Mouse (Mus musculus) retina, adult 2 months (tissue): ENCODE results near the gene Gfpt1.
"Not testable (repeated sequence)": the region's sequence is repeated elsewhere in the genome, so short reads cannot be mapped to it uniquely, and the experiment has no call there.

Experiments used
- DNase-seq: peaks from one replicate; pipeline ENCODE4 v3.0.0-alpha.2; 2012; ENCODE audit warnings: low read depth, low spot score

Gene Gfpt1

DNA sequence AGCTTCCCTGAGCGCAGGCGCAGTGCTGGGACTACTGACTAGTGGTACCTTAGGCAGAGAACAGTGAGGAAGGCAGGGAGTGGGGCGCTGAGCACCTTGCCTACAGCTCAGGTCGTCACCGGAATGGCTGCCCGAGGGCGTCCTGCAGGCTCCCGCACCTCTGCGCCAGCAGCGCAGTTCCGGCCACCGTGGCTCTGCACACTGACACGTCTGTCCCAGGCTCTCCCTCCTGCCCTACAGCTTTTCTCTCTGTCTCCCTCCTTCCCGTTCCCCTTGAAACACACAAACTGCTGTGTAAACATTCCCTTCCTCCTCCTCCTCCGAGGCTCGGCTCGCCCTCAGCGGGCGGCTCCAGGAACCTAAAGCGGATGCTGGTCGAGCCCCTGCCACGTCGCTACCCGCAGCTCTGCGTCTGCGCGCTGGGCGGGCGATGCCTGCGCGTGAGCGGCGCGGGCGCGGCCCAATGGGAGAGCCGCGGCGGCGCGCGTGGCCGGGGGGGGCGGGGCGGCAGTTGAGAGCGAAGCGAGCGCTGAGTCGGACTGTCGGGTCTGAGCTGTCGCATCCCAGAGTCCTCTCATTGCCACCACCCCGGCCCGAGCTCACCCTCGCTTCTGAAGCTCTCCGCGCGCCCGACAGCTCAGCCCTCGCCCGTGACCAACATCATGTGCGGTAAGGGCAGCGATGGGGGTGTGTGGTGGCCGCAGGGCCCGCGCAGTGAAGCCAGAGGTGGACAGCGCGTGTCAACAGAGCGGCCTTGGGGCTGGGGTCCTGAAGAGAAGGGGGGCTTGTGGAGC, at the start of gene Gfpt1:
TSS of gene Gfpt1 (plus strand) at position 510 of the 794 bp plus-strand sequence.
- DNase-seq = peak; percentile 83

DNA sequence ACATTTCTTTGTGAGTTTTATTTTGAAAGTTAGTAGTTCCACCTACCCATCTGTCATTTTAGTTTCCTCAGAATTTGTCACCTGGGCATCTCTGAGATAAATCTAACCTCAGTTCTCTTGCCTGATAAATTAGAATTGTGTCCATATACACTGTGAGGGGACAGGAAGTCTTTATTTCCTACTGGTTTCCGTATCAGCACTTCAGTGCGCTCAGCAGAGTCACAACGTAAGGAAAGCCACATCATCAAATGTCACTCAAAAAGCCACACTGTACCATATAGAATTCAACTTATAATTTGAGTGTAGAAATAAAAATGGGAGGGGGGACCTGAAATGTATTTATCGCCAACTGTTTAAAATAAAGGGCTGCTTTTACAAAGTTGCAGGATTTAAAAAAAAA, 48.4 kb upstream of the Gfpt1 start:
- DNase-seq = no peak

DNA sequence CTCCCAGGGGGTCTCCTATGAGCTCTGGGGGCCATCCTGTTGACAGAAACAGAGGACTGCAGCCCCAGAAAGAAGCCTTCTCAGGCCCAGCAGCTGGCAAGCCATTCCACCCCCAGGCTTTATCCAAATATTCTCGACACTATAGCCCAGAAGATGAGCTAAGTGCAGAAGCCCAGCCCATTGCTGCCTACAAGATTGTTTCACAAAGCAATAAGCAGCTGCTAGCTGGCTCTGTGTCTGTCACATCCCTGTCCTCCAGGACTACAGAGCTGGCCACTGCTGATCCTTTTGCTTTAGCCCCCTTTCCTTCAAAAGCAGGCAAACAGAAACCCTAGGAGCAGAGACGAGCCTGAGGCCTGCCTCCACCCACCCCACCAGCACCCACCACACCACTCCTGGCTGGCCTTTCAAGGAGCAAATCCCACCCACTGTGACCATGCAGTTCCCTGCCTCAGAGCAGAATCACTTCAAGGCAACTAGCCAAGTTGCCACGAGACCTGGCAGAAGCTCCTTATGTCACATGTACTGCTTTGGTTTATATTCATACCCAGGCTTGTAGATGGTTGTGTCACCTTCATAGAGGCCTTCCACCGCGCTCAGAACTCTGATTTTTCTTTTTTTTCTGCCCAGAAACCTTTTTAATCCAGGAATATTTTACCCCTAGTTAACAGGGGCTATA, 45.9 kb upstream of the Gfpt1 start:
- DNase-seq = no peak

DNA sequence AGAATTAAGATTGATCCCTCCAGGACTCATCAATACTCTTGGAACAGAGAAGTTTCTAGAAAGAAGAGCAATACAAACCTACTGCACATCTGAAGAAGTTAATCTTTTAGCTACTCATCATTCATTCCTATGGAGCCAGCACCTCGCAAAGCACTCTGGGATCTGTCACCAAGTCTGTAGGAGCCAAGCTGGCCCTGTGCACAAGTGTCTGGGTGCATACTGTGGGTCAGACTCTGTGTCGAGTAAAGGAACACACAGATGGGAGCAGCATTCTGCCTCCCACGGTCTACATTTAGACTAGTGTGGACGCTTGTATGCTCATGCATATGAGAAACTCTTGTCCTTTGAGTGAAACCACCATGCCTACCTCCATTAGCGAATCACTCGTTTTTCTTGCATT, 45.3 kb upstream of the Gfpt1 start:
- DNase-seq = no peak

DNA sequence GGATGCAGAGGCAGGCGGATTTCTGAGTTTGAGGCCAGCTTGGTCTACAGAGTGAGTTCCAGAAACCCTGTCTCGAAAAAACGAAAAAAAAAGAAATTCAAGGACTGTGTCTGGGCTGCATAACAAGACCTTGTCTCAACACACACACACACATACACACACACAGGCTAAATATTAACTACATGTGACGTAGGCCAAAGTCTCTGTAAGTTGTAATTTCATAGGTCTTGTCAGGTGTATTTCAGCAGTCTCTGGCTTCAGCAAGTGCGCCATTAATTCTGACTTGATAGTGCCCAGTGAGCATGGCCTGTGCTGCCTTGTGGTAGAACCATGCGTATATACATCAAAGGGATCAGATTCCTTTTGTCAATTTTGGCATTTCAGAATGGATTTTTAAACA, 40.7 kb upstream of the Gfpt1 start:
- no peak for DNase-seq

DNA sequence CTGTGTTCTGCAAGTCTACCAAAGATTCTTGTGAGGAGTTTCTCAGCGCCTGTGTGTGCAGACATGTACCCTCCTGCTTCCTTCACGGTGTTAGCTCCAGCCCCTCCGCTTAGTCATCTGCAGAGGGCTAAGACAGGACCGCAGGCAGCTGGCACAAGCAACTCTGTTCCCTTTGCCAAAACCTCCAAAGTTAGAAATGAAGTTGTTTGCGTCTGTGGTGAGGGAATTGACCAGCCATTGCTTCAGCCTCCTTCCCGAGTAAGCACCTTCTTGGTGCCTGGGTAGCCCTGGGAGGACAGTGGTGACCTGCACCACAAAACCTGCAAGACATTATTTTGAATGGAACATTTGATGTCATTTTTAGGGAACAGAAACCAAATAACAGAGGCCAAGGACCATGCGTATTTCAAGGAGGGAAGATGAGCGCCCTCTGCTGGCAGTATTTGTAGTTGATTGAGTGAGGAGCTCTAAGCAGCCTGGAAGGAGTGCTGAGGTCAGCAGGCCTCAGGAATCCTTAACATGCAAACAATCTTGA, 40.1 kb upstream of the Gfpt1 start:
- DNase-seq = peak; percentile 44

DNA sequence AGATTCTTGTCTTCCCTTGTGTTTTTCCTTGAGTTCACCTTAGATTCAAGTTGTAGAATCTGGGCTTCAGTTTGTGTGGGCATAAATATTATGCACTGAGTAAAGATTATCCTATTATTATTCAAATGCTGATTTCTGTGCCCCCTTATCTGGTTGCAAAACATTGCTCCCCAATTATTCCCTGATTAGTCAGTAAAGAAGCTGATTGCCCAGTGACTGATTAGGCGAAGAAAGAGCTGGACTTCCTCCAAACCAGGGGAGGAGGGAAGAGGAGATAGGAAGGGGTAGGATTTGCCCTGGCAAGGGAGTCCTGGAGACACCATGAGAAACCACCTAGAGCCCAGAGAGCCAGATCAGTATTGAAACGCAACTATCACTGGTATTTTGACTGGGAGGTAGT, 38.5 kb upstream of the Gfpt1 start:
- DNase-seq = no peak

DNA sequence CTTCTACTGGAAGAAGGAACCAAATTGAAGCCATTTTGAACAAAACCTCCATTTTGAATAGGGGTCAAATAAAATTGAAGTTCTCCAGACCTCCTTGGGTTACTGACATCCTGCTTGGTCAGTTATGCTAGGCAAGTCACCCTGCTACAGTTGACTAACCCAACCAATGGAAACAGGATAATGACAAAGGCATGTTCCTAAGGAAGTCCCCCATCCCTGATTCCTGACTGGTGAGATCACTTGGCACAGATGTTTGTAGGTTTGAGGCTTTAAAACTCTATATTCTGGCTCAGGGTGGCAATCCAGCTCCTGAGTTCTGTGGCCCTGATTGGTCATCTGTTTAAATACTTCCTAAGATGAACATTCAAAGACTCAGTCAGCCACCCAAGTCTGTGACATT, 37.1 kb upstream of the Gfpt1 start:
- DNase-seq = no peak

DNA sequence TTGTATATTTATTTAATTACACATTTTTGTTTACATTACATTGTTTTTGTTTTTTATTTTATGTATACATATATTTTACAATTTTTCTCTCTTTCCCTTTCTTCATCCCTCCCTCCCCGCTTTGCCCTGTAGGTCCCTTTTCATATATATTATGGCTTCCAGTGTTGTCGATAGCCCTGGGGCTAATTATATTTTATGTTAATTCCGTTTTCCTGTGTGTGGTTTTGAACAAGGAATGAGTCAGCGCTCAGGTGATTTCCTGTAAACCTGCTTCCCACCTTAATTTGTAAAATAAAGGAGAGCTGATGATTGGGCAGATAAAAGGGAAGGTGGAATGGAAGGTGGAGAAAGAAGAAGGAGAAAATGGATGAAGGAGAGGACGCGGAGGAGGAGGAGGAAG, 33.8 kb upstream of the Gfpt1 start, which contains the start of gene Nfu1:
TSS of gene Nfu1 (plus strand) at position 350 of the 400 bp plus-strand sequence.
- no peak for DNase-seq

DNA sequence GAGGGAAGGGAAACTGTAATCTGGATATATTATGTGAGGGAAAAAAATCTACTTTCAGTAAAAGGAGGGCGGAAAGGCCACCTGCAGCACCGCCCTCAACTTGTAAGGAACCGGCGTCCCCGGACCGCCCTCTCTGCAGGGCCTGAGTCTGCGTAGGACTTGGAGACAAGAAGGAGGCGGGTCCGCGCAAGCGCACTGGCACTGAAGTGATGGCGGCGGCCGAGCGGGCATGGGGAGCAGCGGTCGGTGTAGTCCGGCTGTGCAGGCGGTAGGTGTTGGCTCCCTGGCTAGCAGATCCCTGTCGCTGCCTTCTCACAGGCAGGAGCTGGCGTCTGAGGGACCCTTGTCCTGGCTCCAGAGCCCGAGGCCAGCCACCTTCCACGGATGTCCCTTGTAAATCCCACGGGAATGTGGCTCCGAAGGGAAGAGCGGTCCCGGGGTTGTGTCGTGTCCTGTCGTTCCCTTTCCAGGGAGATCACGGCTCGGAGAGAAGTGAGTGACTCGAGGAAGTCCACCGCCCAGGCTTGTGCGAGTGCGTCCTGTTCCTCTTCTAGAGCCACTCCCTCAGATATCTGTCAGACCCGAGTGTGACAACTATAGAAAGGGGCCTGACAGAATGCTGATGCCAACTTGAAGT, 32.8 kb upstream of the Gfpt1 start:
- DNase-seq = peak; percentile 75

DNA sequence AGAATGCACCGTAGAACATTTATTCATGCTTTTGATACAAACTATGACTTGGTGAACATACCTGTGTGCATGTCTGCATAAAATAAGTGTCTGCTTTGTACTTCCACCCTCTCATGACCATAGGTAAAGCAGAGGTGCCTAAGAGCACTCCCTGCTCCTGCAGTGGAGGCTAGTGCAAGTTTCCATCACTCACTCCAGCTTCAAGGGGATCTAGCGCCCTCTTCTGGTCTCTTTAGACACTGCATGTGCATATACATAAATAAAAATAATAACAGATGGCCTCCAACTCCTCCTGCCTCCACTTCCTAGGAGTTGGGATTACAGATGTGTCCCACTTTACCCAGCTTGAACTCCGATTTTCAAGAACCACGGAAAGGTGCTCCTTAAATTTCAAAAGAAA, 25.7 kb upstream of the Gfpt1 start:
- peak; percentile 46 for DNase-seq

DNA sequence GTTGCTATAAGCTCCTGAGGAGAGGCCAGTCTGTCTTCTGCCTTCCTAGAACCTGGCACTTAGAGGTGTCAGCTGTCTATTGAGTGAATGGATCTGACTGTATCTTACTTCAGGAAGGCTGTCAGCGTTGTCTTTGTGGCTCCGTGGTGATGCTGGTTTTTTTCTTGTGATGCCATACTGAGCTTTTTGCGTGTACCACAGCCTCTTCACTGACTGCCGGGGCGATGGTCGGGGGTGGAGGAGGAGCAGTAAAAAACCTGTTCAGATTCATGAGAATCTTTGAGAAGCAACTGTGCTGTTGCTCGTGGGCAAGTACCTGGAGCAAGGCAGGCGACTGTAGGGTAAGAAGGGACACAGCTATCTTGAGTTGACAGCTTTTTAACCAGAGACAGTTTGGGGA, 23.8 kb upstream of the Gfpt1 start:
- no peak for DNase-seq

DNA sequence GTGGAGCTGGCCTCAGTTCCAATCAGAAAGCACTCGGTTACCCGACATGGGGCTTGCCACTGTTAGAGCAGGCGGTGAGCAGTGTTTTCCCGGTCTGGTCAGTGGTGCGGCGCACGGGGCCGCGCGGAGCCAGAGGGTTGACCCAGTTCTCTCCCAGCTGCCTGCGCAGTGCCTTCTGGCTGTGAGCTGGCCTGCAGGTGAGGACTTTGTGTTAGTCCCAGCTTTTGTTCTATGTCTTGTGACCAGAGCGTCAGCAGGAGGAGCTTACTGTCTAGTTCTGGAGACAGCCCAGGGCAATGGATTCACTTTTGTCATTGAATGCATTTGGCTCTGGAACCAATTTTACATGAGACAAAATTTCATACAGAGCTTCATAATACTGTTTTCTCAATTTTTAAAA, 20.9 kb upstream of the Gfpt1 start:
- DNase-seq = no peak

DNA sequence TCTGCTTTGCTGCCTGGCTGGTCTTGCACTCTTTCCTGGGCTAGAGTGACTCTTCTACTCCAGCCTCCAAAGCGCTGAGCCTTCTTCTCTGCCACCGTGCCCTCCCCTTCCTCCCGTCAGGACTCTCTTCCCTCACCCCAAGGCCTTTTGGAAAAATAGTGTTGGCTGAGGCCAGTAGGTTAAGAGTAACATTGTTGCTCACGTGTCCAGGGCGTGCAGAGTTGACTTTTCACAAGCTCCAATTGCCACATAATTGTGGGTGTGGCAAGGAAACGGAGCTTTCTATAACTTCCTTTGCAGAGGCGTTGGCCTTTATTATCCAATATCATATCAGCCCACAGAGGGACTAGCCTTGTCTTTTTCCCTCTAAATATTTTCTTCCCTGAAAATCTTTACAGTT, 15.7 kb upstream of the Gfpt1 start:
- no peak for DNase-seq

DNA sequence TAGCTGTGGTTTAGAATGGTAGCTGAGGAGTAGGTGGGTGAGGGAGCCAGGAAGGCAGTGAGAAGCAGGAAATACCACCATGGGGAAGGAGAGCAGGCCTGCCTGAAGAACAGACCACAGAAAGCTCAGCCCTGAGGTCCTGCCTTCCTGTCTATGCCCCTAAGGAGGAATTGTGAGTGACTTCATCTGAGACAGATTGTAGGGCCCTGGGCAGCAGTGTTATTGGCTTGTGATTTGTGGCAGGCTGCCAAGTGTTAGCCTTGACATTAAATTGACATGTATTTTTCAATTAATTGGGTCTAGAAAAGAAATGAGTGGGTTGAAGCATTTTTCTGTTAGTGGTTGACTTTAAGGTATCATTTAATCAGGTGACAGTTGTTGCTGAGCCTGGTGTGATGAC, 13.8 kb upstream of the Gfpt1 start:
- DNase-seq = no peak

DNA sequence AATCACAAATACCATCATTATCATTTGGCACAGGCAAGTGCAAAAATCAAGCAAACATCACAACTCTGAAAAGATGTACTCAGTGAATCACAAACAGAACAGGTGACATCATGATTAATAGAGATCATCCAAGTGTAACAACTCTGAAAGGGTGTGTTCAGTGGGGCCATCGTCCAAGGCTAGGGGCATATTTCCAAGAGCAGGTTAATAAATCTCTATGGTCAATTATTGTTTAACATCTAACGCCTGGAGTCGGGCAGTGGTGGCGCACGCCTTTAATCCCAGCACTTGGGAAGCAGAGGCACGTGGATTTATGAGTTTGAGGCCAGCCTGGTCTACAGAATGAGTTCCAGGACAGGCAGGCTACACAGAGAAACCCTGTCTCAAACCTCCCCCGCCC, 11.3 kb upstream of the Gfpt1 start:
- not testable (repeated sequence) for DNase-seq

DNA sequence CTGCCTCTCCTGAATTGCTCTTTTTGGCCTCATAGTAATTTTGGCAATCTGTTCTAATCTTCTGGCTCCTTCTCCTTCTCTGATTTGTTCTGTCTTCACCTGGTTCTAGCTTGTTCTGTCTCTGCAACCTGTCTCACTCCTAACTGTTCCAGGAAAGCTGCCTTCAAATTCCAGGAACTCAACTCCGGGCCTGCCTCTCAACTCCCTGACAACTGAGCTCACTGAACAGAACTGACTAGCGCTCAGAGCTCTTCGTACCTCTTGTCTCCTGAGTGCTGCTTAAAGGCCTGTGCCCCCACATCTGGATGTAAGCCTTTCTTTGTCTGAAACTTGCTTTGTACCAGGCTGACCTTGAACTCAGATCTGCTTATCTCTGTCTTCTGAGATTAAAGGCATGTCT, 10.2 kb upstream of the Gfpt1 start:
- DNase-seq = no peak

DNA sequence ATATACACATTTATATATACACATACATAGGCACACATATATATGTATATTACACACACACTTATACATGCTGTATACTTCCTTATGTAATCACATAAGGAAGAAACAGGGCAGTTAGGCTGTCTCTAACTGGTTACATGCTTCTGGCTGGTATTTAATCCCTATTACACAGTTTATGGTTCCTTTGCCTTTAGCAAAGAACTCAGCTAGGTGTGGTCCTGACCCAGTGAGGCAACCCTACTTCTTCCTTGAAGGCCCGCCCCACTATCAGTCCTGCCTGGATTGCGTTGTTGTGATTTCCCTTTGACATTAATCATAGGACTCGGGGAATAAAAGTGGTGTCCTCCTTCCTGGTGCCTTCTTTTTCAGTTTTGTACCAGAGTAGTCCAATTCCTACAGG, 8.3 kb upstream of the Gfpt1 start:
- no peak for DNase-seq

DNA sequence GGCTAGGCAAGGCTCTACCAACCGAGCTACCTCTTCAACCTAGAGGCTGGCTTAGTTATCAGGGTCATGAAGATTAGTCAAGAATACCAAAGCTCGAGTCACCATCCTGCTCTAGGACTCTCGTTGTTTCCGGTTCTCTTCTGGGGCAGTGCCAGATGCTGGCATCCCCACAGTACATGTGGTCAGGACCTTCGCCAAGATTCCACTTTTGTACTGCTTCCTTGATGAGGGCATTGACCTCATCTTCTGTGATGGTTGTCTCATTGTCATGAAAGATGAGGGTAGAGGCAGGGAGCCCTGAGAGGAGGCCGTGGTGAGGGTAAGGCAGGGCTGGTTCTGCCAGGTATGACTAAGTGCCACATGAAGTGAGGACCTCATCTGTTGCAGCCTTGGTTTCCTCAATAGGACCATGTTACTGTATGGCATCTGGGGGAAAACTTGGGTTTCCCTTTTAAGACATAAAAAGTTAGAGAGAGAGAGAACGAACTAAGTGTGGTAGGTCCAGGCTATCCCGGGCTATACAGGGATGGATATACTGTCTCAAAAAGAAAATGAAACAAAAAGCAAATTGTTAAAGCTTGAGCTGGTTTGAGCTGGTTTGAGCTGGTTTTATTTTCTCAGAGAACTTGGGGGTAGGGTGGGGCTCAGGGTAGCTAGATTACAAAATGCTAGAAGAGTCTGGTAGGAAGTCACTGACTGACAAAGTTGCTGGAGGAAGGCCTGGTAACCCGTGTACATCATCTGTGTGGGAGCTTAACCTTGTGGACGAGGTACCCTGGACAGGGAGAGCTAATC, 4.6 kb upstream of the Gfpt1 start:
- no peak for DNase-seq

DNA sequence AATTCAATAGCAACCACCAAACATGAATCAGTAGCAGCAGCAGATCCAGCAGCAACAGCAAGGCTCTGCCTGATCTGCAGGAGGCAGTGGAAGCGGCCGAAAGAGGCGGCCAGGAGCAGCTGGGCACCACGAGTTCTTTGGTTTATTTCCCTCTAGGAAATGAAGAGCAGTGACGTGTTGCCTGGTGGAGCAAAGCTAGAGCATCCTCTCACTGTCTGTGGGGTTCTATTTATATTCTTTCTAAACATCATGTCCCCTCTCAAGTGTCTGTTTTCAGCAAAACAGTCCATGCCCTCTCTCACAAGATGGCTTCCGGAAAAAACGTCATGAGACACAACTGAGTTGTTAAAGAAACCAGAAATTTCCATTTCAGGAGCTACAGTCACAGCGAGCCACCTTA, 3.5 kb upstream of the Gfpt1 start:
- DNase-seq = no peak

DNA sequence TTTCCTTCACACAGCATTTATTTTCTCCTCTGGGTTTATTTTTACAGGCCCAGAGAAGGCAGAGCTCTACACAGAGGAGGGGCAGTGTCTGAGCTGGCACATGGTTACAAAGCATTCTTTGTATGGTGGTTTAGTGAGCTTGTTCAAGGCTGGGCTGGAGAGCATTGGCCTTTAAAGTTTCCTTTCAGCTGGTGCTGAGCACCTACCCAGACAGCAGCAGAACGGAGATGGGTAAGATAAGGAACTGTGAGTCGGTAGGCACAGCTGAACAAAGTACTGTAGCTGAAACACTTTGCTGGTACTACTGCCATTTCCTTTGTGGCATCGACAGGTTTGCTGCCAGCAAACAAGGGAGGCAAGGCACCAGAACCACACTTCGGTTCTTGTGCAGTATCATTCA, 1.7 kb upstream of the Gfpt1 start:
- no peak for DNase-seq

DNA sequence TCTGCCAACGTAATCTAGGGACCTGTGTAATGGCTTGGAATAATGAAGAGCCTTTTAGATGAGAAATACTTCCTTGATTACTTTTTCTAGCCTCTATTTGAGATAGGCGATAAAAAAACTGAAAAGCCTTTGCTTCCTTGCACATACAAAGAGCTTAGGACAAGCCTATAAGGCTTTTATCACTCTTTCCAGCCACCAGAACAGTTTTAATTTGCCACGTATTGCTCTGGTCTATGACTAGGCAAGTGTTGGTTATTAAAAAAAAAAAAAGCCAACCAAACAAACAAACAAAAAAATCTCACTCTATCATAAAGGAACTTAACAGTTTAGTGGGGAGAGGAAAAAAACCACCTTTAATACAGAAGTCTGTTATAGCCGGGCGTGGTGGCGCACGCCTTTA, 1.2 kb upstream of the Gfpt1 start:
- DNase-seq = no peak
